Mouse (Mus musculus) stomach, embryonic 14.5 days (tissue): ENCODE data around the gene Vash1. TPM values are rescaled to one million over a fixed set of nuclear protein-coding genes. Genes with fewer than 3 reads are reported as not detected.

Source experiments
- ATAC-seq: fragments of 200-750 bp; cut with Nextera tagmentation; 2 replicates; pipeline ENCODE4 v1.8.0; 2017; ENCODE audit warnings: low read depth, moderate TSS enrichment; ENCODE audit not compliant: insufficient number of reproducible peaks, insufficient read depth, low FRiP score
- H3K27ac ChIP-seq: fragments of 300-500 bp; sonication (generic); 2 replicates; pipeline ENCODE4 v1.5.1; 2014; ENCODE audit warnings: mild to moderate bottlenecking, low read length, moderate library complexity, mixed read lengths
- H3K27me3 ChIP-seq: fragments of 300-500 bp; sonication (generic); 2 replicates; pipeline ENCODE4 v1.6.1; 2014; ENCODE audit warnings: low read length, control low read depth, mixed read lengths; ENCODE audit not compliant: control insufficient read depth, insufficient read depth
- H3K36me3 ChIP-seq: fragments of 300-500 bp; sonication (generic); 2 replicates; pipeline ENCODE4 v1.6.1; 2014; ENCODE audit warnings: mild to moderate bottlenecking, control low read depth, low read length, moderate library complexity, mixed read lengths; ENCODE audit not compliant: control insufficient read depth, insufficient read depth
- H3K4me1 ChIP-seq: fragments of 300-500 bp; sonication (generic); 2 replicates; pipeline ENCODE4 v1.6.1; 2014; ENCODE audit warnings: low read length, control low read depth, mixed read lengths; ENCODE audit not compliant: control insufficient read depth, insufficient read depth
- H3K4me2 ChIP-seq: fragments of 300-500 bp; sonication (generic); replicated peaks from 2 replicates; pipeline ENCODE4 v1.6.1; 2014; ENCODE audit warnings: low read depth, low read length, control low read depth
- H3K4me3 ChIP-seq: fragments of 300-500 bp; sonication (generic); 2 replicates; pipeline ENCODE4 v1.5.1; 2014; ENCODE audit warnings: low read depth, low read length, control low read depth
- H3K9ac ChIP-seq: fragments of 300-500 bp; sonication (generic); replicated peaks from 2 replicates; pipeline ENCODE4 v1.6.1; 2014; ENCODE audit warnings: low read depth, mild to moderate bottlenecking, control low read depth, low read length, moderate library complexity, mixed read lengths
- H3K9me3 ChIP-seq: fragments of 300-500 bp; sonication (generic); 2 replicates; pipeline ENCODE4 v1.6.1; 2016; ENCODE audit warnings: low read depth, low read length, control low read depth; ENCODE audit not compliant: control insufficient read depth
- WGBS: fragments of 180-500 bp; shearing (Covaris S2); extraction: QIAGEN DNeasy Blood & Tissue Kit; methylation state at CpG from one replicate; pipeline ENCODE4 v1.1.7; 2014; 5-methylcytosine and 5-hydroxymethylcytosine counted together
- polyA plus RNA-seq: library from polyadenylated mRNA; unstranded; fragments of >200 nt; fragmentation: Nextera tagmentation; extraction: Ambion mirVana; gene quantifications from 2 replicates; pipeline ENCODE4 v1.2.1, GENCODE M21; 2014

Vash1 gene
- polyA plus RNA-seq, 1 experiment from 2014 or later: 12.2 TPM

- Histone ChIP-seq H3K4me3 (no peak overlapping the region), H3K36me3 (no peaks in the 10 kb centered on the region), H3K4me1 (peaks cover 8% of the 10 kb centered on the region; the same call in 1 of the 2 replicates), H3K27me3 (no peaks in the 10 kb centered on the region), H3K9ac (no peak overlapping the region), H3K27ac (no peak overlapping the region), H3K4me2 (no peak overlapping the region), H3K9me3 (no peaks in the 10 kb centered on the region)
- ATAC-seq: no peak
Measured at GRCm38 (mm10) chr12:86698537-86698936, 20.0 kb downstream of the Vash1 start.

DNA sequence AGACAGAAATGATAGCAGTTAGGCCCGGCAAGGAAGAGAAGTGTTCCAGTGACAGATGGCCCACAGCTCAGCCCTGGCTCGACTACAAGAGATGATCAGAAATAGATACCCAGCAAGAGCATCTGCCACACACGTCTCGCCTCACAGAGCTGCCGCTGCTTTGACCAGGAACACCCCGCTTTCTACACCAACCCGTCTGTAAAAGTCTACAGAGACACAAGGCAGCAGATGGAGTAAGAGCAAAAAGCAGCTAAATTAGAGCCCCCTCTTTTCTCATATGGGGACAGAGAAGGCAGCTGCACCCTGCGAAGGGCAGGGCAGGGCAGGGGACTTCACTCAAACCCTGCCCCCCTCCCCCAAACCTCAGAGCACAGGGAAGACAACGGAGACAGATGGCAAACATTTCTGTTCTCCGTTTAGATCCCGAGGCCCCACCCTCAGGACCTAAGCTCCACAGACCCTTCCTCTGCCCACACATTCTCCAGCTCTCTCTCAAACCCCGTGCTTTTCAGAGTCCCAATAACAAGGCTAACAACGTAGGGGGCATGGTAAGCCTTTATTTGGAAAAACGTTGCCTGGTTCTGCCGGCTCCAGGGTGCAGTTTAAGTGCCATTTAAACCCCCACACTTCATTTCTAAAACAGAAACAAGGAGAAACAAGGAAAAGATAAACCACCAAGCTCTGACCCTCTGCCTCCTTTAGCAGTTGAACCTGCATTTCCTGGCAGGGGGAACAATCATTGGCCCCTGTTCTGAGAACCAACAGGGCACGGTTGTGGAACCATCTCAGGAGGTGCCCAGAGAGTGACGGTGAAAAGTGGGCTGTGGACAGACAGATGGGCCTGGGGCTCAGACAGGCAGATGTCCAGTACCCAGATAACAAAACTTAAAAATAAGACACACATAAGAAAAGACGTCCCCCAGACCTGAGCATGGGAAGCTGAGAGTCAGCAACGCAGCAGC, 21.7 kb downstream of the Vash1 start:
- 29% methylated on average over 19 of the region's 19 CpGs for WGBS

GRCm38 (mm10) chr12:86700927-86701310, 22.4 kb downstream of the Vash1 start:
- peaks cover 8% of the 10 kb centered on the region; the same call in 1 of the 2 replicates for H3K4me1 ChIP-seq
- no peak overlapping the region for H3K4me2 ChIP-seq
- no peaks in the 10 kb centered on the region for H3K9me3 ChIP-seq
- no peaks in the 10 kb centered on the region for H3K27me3 ChIP-seq
- H3K27ac ChIP-seq: no peak overlapping the region
- H3K4me3 ChIP-seq: no peak overlapping the region
- WGBS: 75% methylated on average over 4 of the region's 4 CpGs
- H3K9ac ChIP-seq: no peak overlapping the region
- no peaks in the 10 kb centered on the region for H3K36me3 ChIP-seq
- ATAC-seq: no peak

More for the DNA sequence above, 21.7 kb downstream of the Vash1 start:
- H3K9me3 ChIP-seq: no peaks in the 10 kb centered on the region
- H3K9ac ChIP-seq: no peak overlapping the region
- no peak overlapping the region for H3K27ac ChIP-seq
- no peak overlapping the region for H3K4me3 ChIP-seq
- ATAC-seq: no peak
- no peaks in the 10 kb centered on the region for H3K36me3 ChIP-seq
- H3K27me3 ChIP-seq: no peaks in the 10 kb centered on the region
- peaks cover 8% of the 10 kb centered on the region; the same call in 1 of the 2 replicates for H3K4me1 ChIP-seq
- H3K4me2 ChIP-seq: no peak overlapping the region

DNA sequence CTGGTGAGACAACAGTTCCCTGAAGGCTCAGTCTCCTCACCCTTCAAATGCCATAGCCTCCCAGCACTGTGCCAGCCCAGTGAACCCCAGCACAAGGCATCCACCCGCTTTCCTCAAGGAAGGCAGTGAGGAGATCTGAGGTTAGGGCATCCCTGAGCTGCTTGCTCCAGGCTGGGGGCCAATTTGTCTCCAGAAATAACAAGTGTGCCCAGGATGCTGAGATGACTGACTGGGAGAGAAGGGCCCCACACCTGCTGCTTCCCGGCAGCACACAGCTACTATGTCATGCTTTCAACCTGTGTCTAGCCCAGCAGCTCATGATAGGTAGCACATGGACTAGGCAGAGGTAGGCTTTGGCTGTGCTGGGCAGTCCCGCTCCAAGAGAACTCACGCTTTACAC, 23.0 kb downstream of the Vash1 start:
- no peak overlapping the region for H3K27ac ChIP-seq
- WGBS: 85% methylated on average over 4 of the region's 4 CpGs
- H3K9ac ChIP-seq: no peak overlapping the region
- H3K36me3 ChIP-seq: no peaks in the 10 kb centered on the region
- H3K9me3 ChIP-seq: no peaks in the 10 kb centered on the region
- no peak for ATAC-seq
- H3K4me2 ChIP-seq: no peak overlapping the region
- H3K4me3 ChIP-seq: no peak overlapping the region
- peaks cover 8% of the 10 kb centered on the region; the same call in 1 of the 2 replicates for H3K4me1 ChIP-seq
- H3K27me3 ChIP-seq: no peaks in the 10 kb centered on the region

DNA sequence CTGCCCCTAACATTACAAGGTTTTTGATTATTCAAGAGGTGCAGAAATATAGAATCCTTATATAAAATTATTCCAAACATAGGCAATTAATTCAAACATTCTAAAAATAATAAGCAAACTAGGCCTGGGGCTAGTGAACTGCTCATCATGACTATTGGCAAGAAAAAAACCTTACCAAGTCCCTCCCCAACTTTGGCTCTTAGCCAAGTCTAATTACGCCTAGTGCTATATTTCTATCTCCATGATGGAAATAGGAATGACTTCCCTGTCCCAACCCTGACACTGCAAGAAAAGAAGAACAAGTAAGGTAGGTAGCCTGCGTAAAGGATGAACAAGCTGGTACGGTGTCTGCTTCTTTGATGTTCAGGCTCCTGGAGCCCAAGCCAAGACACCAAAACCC, 24.2 kb downstream of the Vash1 start:
- Histone ChIP-seq H3K27me3 (no peaks in the 10 kb centered on the region), H3K36me3 (no peaks in the 10 kb centered on the region), H3K9ac (no peak overlapping the region), H3K4me1 (peaks cover 8% of the 10 kb centered on the region; the same call in 1 of the 2 replicates), H3K4me2 (no peak overlapping the region), H3K4me3 (no peak overlapping the region), H3K27ac (no peak overlapping the region), H3K9me3 (no peaks in the 10 kb centered on the region)
- no peak for ATAC-seq
- WGBS: 96% methylated on average over 3 of the region's 3 CpGs

GRCm38 (mm10) chr12:86705843-86706242, 27.3 kb downstream of the Vash1 start:
- no peaks in the 10 kb centered on the region for H3K4me1 ChIP-seq
- no peaks in the 10 kb centered on the region for H3K36me3 ChIP-seq
- no peak overlapping the region for H3K9ac ChIP-seq
- no peak overlapping the region for H3K4me3 ChIP-seq
- no peak overlapping the region for H3K27ac ChIP-seq
- H3K27me3 ChIP-seq: no peaks in the 10 kb centered on the region
- 81% methylated on average over 5 of the region's 5 CpGs for WGBS
- no peak for ATAC-seq
- no peak overlapping the region for H3K4me2 ChIP-seq
- H3K9me3 ChIP-seq: no peaks in the 10 kb centered on the region

DNA sequence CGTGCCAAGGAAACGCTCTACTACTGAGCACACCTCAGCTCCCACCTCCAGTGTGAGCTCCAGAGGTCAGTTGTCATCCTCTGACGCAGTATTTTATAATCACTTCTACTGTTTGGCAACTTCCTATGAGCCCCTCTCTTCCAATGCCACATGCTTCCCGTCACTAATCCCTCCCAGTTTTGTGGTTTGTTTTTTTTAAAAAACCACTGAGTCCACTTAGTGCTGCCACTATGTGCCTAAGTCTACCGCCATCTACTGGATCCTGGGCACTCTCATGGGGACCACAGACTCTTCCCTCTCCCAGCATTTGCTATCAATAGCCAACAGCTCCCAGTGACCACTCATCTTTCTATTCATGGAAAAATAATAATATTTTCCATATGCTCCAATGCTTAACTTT, 35.5 kb downstream of the Vash1 start:
- Histone ChIP-seq H3K4me2 (no peak overlapping the region), H3K9me3 (no peaks in the 10 kb centered on the region), H3K4me1 (no peaks in the 10 kb centered on the region), H3K27ac (no peak overlapping the region), H3K9ac (no peak overlapping the region), H3K36me3 (no peaks in the 10 kb centered on the region), H3K27me3 (no peaks in the 10 kb centered on the region), H3K4me3 (no peak overlapping the region)
- 60% methylated on average over 5 of the region's 5 CpGs for WGBS
- ATAC-seq: no peak

DNA sequence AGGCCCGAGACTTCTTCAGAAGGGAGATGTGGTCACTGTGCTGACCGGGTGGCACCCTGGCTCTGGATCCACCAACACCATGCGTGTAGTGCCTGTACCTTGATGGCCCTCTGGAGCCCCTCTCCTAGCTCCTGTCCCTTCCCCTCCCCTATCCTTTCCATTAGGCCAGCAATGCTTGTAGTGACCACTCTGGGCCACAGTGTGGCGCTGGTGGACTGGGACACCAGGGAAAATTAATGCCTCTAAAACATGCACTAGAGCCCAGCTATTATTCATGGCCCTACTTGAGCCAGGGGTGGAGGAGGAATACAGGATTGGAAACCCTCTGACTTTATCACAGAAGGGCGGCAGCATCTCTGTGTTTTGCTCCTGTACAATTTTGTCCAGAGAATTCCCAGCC, 36.9 kb downstream of the Vash1 start:
- H3K9ac ChIP-seq: no peak overlapping the region
- ATAC-seq: no peak

More for the DNA sequence above, 36.9 kb downstream of the Vash1 start:
- Histone ChIP-seq H3K4me1 (no peaks in the 10 kb centered on the region), H3K4me3 (no peak overlapping the region), H3K27ac (no peak overlapping the region), H3K36me3 (no peaks in the 10 kb centered on the region), H3K9me3 (no peaks in the 10 kb centered on the region), H3K27me3 (no peaks in the 10 kb centered on the region), H3K4me2 (no peak overlapping the region)
- 52% methylated on average over 5 of the region's 5 CpGs for WGBS
